Mouse (Mus musculus): ENCODE data around the gene Grk4. TPM values are rescaled to one million over a fixed set of nuclear protein-coding genes. Genes with fewer than 3 reads are reported as not detected.
A peak's percentile ranks its signal among the peaks of the same experiment; 100 is the strongest.

Gene Grk4
- polyA plus RNA-seq, 1 experiment from 2014 or later = 2.8 TPM

DNA sequence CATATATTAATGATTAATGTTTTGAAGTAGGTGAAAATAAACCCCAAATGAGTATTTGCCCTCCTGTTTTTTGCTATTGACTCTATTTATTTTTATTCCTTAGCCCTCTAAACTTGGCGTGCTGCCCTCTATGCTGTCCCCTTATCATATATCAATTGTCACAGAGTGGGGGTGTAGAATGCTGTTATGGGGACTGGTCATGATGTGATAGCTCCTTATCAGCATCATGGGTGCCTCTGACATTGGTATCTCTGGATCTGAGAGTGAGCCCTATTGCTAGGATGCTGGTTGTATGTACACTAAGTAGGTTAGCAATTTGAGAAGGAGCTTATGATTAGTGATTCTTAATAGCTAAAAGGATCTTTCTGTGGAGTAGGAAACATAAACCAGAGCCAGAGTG is 70.1 kb downstream of the Grk4 start:
- Histone ChIP-seq H3K27me3 (ENCODE audit: control insufficient read depth, insufficient read depth, low read length) (no peaks in the 10 kb centered on the region), H3K4me2 (replicated peaks; ENCODE audit: low read depth, low read length) (no peak overlapping the region), H3K4me1 (ENCODE audit: control insufficient read depth, insufficient read depth, low read length) (no peaks in the 10 kb centered on the region), H3K36me3 (ENCODE audit: control insufficient read depth, insufficient read depth, low read length) (no peaks in the 10 kb centered on the region), H3K9me3 (ENCODE audit: control insufficient read depth, low read depth, low read length) (no peaks in the 10 kb centered on the region), H3K9ac (replicated peaks; ENCODE audit: low read depth, low read length) (no peak overlapping the region), H3K27ac (ENCODE audit: low read length) (no peak overlapping the region), H3K4me3 (ENCODE audit: low read depth, low read length) (no peak overlapping the region)
- ATAC-seq (ENCODE audit: insufficient number of reproducible peaks, insufficient read depth, low FRiP score, low read depth) = no peak
- WGBS = 51% methylated on average over 1 of the region's 1 CpGs

DNA sequence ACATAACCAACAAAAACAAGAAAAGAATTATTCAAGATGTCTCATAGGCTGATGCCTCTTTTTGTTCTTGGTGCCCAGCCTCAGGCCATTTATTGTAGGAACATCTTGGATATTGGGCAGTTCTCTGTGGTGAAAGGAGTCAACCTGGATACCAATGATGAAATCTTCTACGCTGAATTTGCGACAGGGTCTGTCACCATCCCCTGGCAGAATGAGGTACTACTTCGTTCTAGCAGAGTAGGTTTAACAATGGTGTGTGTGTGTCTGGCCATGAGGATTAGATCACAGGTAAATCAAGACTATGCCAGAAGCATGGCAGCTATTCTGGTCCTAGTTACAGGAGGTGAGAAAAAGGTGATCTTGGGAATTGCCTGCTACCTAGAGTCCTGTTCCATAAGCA is 91.3 kb downstream of the Grk4 start:
- no peaks in the 10 kb centered on the region for H3K4me1 ChIP-seq (ENCODE audit: control insufficient read depth, insufficient read depth, low read length)
- H3K4me3 ChIP-seq (ENCODE audit: low read depth, low read length) = no peak overlapping the region
- H3K9ac ChIP-seq (replicated peaks; ENCODE audit: low read depth, low read length) = no peak overlapping the region
- no peaks in the 10 kb centered on the region for H3K36me3 ChIP-seq (ENCODE audit: control insufficient read depth, insufficient read depth, low read length)
- WGBS = 58% methylated on average over 3 of the region's 3 CpGs
- no peak overlapping the region for H3K27ac ChIP-seq (ENCODE audit: low read length)
- ATAC-seq (ENCODE audit: insufficient number of reproducible peaks, insufficient read depth, low FRiP score, low read depth) = no peak
- H3K9me3 ChIP-seq (ENCODE audit: control insufficient read depth, low read depth, low read length) = no peaks in the 10 kb centered on the region
- no peaks in the 10 kb centered on the region for H3K27me3 ChIP-seq (ENCODE audit: control insufficient read depth, insufficient read depth, low read length)
- no peak overlapping the region for H3K4me2 ChIP-seq (replicated peaks; ENCODE audit: low read depth, low read length)

DNA sequence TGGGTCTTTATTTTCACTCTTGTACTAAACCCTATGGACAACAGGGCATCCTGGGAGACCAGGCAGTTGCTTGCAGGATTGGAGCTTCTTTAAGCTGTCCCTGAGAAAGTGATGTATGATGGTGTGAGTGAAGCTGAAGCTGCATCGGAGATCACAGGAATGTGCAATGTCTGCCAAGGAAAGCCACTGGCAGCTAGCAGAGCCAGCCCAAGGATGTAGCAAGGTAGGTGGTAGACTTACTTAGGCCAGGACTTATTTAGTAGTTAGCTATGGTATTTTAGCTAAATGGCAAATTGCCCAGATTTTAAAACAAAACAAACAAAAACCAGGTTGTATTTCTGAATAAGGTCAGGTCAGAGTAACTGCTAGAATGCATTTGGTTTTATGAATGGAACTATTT is 98.6 kb downstream of the Grk4 start:
- no peaks in the 10 kb centered on the region for H3K9me3 ChIP-seq (ENCODE audit: control insufficient read depth, low read depth, low read length)
- no peaks in the 10 kb centered on the region for H3K4me1 ChIP-seq (ENCODE audit: control insufficient read depth, insufficient read depth, low read length)
- H3K27me3 ChIP-seq (ENCODE audit: control insufficient read depth, insufficient read depth, low read length) = no peaks in the 10 kb centered on the region
- H3K9ac ChIP-seq (replicated peaks; ENCODE audit: low read depth, low read length) = no peak overlapping the region
- 62% methylated on average over 1 of the region's 1 CpGs for WGBS
- H3K4me3 ChIP-seq (ENCODE audit: low read depth, low read length) = no peak overlapping the region
- H3K36me3 ChIP-seq (ENCODE audit: control insufficient read depth, insufficient read depth, low read length) = no peaks in the 10 kb centered on the region
- no peak overlapping the region for H3K27ac ChIP-seq (ENCODE audit: low read length)
- ATAC-seq (ENCODE audit: insufficient number of reproducible peaks, insufficient read depth, low FRiP score, low read depth) = no peak
- H3K4me2 ChIP-seq (replicated peaks; ENCODE audit: low read depth, low read length) = no peak overlapping the region

DNA sequence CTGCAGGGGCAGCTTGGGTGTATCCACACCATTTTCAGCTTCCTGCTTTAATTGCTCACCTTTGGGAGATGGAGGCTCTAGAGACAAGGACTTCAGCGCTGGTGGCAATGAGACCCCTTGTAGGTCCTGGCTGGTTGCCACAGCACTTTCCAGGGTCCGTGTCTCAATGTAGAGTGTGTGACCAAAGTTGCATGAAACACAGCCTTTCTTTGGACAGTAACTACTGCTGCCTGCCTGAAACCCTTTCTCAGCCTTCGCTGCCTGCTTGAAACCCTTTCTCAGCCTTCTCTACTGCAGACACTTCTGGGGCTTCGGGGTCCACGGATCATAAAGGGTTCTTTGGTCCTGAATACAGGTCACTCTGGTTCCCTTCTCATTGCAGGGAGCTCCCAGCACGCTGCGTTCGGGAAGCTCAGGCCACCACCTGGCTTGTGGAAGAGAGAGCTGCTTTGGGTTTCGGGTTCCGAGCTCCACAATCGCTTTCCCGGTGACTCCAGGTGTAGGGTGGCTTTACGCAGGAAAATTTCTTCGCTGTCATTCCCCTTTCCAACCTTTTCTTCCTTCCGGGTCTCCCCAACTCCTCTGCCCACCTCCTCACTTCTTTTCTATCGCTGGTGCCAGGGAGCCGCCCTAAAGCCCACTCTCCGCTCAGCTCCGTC is 100.8 kb downstream of the Grk4 start:
- WGBS = 1% methylated on average over 19 of the region's 19 CpGs
- Histone ChIP-seq H3K4me2 (replicated peaks; ENCODE audit: low read depth, low read length) (peak overlapping the region; percentile 61), H3K27ac (ENCODE audit: low read length) (peak overlapping the region; percentile 21; the same call in 1 of the 2 replicates), H3K27me3 (ENCODE audit: control insufficient read depth, insufficient read depth, low read length) (no peaks in the 10 kb centered on the region), H3K9ac (replicated peaks; ENCODE audit: low read depth, low read length) (peak overlapping the region; percentile 28; the same call in 1 of the 2 replicates), H3K4me3 (ENCODE audit: low read depth, low read length) (peak overlapping the region; percentile 98), H3K9me3 (ENCODE audit: control insufficient read depth, low read depth, low read length) (no peaks in the 10 kb centered on the region), H3K36me3 (ENCODE audit: control insufficient read depth, insufficient read depth, low read length) (no peaks in the 10 kb centered on the region), H3K4me1 (ENCODE audit: control insufficient read depth, insufficient read depth, low read length) (no peaks in the 10 kb centered on the region)
- peak; percentile 30; the same call in 1 of the 2 replicates for ATAC-seq (ENCODE audit: insufficient number of reproducible peaks, insufficient read depth, low FRiP score, low read depth)

DNA sequence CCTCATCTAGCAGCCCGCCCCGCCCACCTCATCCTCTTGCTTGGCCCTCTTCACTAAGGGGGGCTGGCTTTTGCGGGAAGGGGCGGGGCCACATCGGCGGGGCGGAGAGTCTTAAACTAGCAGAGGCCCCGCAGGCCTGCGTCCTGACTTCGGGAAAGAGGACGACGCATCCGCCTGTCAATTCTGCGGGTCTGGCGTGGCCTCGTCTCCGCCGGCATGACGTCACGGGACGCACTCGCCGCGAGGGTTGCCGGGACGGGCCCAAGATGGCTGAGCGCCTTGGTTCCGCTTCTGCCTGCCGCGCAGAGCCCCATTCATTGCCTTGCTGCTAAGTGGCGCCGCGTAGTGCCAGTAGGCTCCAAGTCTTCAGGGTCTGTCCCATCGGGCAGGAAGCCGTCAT is 101.3 kb downstream of the Grk4 start, which contains the start of gene Htt:
TSS of gene Htt (plus strand) at position 232 of the 400 bp plus-strand sequence.
- Histone ChIP-seq H3K27me3 (ENCODE audit: control insufficient read depth, insufficient read depth, low read length) (no peaks in the 10 kb centered on the region), H3K4me1 (ENCODE audit: control insufficient read depth, insufficient read depth, low read length) (no peaks in the 10 kb centered on the region), H3K9ac (replicated peaks; ENCODE audit: low read depth, low read length) (peak within 1 kb of the TSS; percentile 92), H3K36me3 (ENCODE audit: control insufficient read depth, insufficient read depth, low read length) (no peaks in the 10 kb centered on the region), H3K4me3 (ENCODE audit: low read depth, low read length) (peak within 1 kb of the TSS; percentile 98), H3K9me3 (ENCODE audit: control insufficient read depth, low read depth, low read length) (no peaks in the 10 kb centered on the region), H3K4me2 (replicated peaks; ENCODE audit: low read depth, low read length) (peak within 1 kb of the TSS; percentile 70), H3K27ac (ENCODE audit: low read length) (peak within 1 kb of the TSS; percentile 90)
- peak; percentile 99 for ATAC-seq (ENCODE audit: insufficient number of reproducible peaks, insufficient read depth, low FRiP score, low read depth)
- under 1% methylated on average over 35 of the region's 35 CpGs for WGBS

DNA sequence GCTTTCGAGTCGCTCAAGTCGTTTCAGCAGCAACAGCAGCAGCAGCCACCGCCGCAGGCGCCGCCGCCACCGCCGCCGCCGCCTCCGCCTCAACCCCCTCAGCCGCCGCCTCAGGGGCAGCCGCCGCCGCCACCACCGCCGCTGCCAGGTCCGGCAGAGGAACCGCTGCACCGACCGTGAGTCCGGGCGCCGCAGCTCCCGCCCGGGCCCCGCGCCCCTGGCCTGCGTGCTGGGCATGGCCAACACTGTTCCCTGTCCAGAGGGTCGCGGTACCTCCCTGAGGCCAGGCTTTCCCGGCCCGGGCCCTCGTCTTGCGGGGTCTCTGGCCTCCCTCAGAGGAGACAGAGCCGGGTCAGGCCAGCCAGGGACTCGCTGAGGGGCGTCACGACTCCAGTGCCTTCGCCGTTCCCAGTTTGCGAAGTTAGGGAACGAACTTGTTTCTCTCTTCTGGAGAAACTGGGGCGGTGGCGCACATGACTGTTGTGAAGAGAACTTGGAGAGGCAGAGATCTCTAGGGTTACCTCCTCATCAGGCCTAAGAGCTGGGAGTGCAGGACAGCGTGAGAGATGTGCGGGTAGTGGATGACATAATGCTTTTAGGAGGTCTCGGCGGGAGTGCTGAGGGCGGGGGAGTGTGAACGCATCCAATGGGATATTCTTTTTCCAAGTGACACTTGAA is 101.9 kb downstream of the Grk4 start:
- H3K4me1 ChIP-seq (ENCODE audit: control insufficient read depth, insufficient read depth, low read length) = no peaks in the 10 kb centered on the region
- H3K4me3 ChIP-seq (ENCODE audit: low read depth, low read length) = peak overlapping the region; percentile 98
- no peaks in the 10 kb centered on the region for H3K9me3 ChIP-seq (ENCODE audit: control insufficient read depth, low read depth, low read length)
- H3K4me2 ChIP-seq (replicated peaks; ENCODE audit: low read depth, low read length) = peak overlapping the region; percentile 70
- no peaks in the 10 kb centered on the region for H3K27me3 ChIP-seq (ENCODE audit: control insufficient read depth, insufficient read depth, low read length)
- ATAC-seq (ENCODE audit: insufficient number of reproducible peaks, insufficient read depth, low FRiP score, low read depth) = peak; percentile 44; the same call in 1 of the 2 replicates
- no peaks in the 10 kb centered on the region for H3K36me3 ChIP-seq (ENCODE audit: control insufficient read depth, insufficient read depth, low read length)
- peak overlapping the region; percentile 90 for H3K27ac ChIP-seq (ENCODE audit: low read length)
- WGBS = under 1% methylated on average over 38 of the region's 54 CpGs
- peak overlapping the region; percentile 92 for H3K9ac ChIP-seq (replicated peaks; ENCODE audit: low read depth, low read length)

DNA sequence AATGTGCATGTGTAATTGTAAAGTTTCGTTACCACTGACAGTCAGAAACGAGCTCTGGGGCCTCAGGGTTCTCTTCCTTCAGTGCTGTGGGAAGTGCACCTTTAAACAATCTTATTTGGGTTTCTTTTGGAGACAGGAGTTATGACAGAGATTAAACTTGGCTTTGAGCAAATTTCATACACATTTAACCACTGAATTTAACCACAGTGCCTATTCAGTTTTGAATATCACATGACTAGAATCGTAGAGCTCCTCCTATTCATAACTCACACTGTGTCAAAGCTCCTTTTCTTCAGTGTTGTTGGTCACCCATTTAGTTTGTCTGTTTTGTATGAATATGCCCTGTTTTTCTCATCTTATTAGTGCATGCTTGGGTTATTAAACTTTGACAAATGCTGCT is 111.6 kb downstream of the Grk4 start:
- H3K27ac ChIP-seq (ENCODE audit: low read length) = no peak overlapping the region
- H3K4me1 ChIP-seq (ENCODE audit: control insufficient read depth, insufficient read depth, low read length) = no peaks in the 10 kb centered on the region
- no peaks in the 10 kb centered on the region for H3K9me3 ChIP-seq (ENCODE audit: control insufficient read depth, low read depth, low read length)
- no peak overlapping the region for H3K4me3 ChIP-seq (ENCODE audit: low read depth, low read length)
- no peak for ATAC-seq (ENCODE audit: insufficient number of reproducible peaks, insufficient read depth, low FRiP score, low read depth)
- WGBS = 91% methylated on average over 3 of the region's 3 CpGs
- H3K36me3 ChIP-seq (ENCODE audit: control insufficient read depth, insufficient read depth, low read length) = no peaks in the 10 kb centered on the region
- no peaks in the 10 kb centered on the region for H3K27me3 ChIP-seq (ENCODE audit: control insufficient read depth, insufficient read depth, low read length)
- H3K4me2 ChIP-seq (replicated peaks; ENCODE audit: low read depth, low read length) = no peak overlapping the region
- H3K9ac ChIP-seq (replicated peaks; ENCODE audit: low read depth, low read length) = no peak overlapping the region

DNA sequence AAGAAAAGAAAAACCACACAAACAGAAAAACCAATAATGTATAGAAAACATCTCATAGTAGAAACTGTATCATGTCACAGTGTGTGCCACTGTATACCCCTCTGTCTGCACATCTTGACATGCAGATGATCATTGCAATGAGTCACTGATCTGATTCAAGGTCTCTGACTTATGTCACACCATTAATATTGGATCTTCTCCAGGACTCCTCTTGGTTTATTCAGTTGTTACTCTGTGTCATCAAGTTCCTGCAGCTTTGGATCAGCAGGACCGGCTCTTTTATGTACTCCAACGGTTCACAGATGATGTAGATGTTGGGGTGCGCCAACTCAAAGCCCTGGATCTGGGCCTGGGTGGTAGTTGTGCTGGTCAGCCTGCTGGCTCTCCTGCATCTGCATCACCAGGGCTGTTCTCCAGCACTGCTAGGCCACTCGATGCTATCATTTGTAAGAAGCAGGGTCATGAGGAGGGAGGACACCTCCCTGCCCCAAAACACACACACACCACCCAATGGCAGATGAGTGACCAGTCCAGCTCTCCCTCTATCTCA is 112.6 kb downstream of the Grk4 start:
- Histone ChIP-seq H3K4me1 (ENCODE audit: control insufficient read depth, insufficient read depth, low read length) (no peaks in the 10 kb centered on the region), H3K4me3 (ENCODE audit: low read depth, low read length) (no peak overlapping the region), H3K4me2 (replicated peaks; ENCODE audit: low read depth, low read length) (no peak overlapping the region), H3K9me3 (ENCODE audit: control insufficient read depth, low read depth, low read length) (no peaks in the 10 kb centered on the region), H3K36me3 (ENCODE audit: control insufficient read depth, insufficient read depth, low read length) (no peaks in the 10 kb centered on the region), H3K9ac (replicated peaks; ENCODE audit: low read depth, low read length) (no peak overlapping the region), H3K27ac (ENCODE audit: low read length) (no peak overlapping the region), H3K27me3 (ENCODE audit: control insufficient read depth, insufficient read depth, low read length) (no peaks in the 10 kb centered on the region)
- 95% methylated on average over 4 of the region's 4 CpGs for WGBS
- no peak for ATAC-seq (ENCODE audit: insufficient number of reproducible peaks, insufficient read depth, low FRiP score, low read depth)

Measured in stomach, embryonic 14.5 days (tissue).